Mouse (Mus musculus): ENCODE results near the gene Adam4. TPM values are rescaled to one million over a fixed set of nuclear protein-coding genes. Genes with fewer than 3 reads are reported as not detected.
"Not testable (repeated sequence)": the region's sequence is repeated elsewhere in the genome, so short reads cannot be mapped to it uniquely, and the experiment has no call there.

The Adam4 gene
- 0.26 and 0.40 TPM in 2 replicates for polyA plus RNA-seq (2015; fragmentation: Nextera tagmentation; extraction: Ambion mirVana)

GRCm38 (mm10) chr12:81421846-81422245 is at the start of gene Adam4:
Adam4 (minus strand) TSS chr12:81421946.
- Histone ChIP-seq H3K27me3 (replicated peaks) (no peaks in the 10 kb centered on the region), H3K36me3 (peaks cover 16% of the 10 kb centered on the region), H3K27ac (replicated peaks) (no peak within 1 kb of the TSS), H3K9me3 (replicated peaks) (peaks cover 5% of the 10 kb centered on the region; the same call in 1 of the 2 replicates), H3K4me3 (replicated peaks) (no peak within 1 kb of the TSS), H3K9ac (replicated peaks) (no peak within 1 kb of the TSS), H3K4me2 (no peak within 1 kb of the TSS), H3K4me1 (no peaks in the 10 kb centered on the region)
- WGBS = 93% methylated on average over 1 of the region's 1 CpGs
- ATAC-seq (ENCODE audit: low FRiP score) = no peak

- ATAC-seq (ENCODE audit: low FRiP score) = not testable (repeated sequence)
- WGBS = 98% methylated on average over 7 of the region's 7 CpGs
Measured at GRCm38 (mm10) chr12:81459051-81459450, 37.3 kb upstream of the Adam4 start.

GRCm38 (mm10) chr12:81438985-81439384 is 17.2 kb upstream of the Adam4 start:
- H3K9me3 ChIP-seq (replicated peaks); H3K4me1 ChIP-seq; ATAC-seq (ENCODE audit: low FRiP score); H3K27ac ChIP-seq (replicated peaks); H3K9ac ChIP-seq (replicated peaks); H3K4me3 ChIP-seq (replicated peaks); H3K27me3 ChIP-seq (replicated peaks); H3K36me3 ChIP-seq; H3K4me2 ChIP-seq: not testable (repeated sequence)
- WGBS = 96% methylated on average over 9 of the region's 9 CpGs

More at GRCm38 (mm10) chr12:81459051-81459450, 37.3 kb upstream of the Adam4 start:
- not testable (repeated sequence) for H3K4me3 ChIP-seq (replicated peaks); H3K4me1 ChIP-seq; H3K9ac ChIP-seq (replicated peaks); H3K27me3 ChIP-seq (replicated peaks); H3K27ac ChIP-seq (replicated peaks); H3K9me3 ChIP-seq (replicated peaks); H3K4me2 ChIP-seq; H3K36me3 ChIP-seq

GRCm38 (mm10) chr12:81434778-81435177 is 13.0 kb upstream of the Adam4 start:
- WGBS = 94% methylated on average over 2 of the region's 2 CpGs
- not testable (repeated sequence) for H3K9ac ChIP-seq (replicated peaks); H3K4me3 ChIP-seq (replicated peaks); H3K27me3 ChIP-seq (replicated peaks); H3K27ac ChIP-seq (replicated peaks); ATAC-seq (ENCODE audit: low FRiP score); H3K9me3 ChIP-seq (replicated peaks); H3K4me2 ChIP-seq; H3K4me1 ChIP-seq
- H3K36me3 ChIP-seq = peaks cover 14% of the 10 kb centered on the region

GRCm38 (mm10) chr12:81413211-81413610 is 8.5 kb downstream of the Adam4 start:
- Histone ChIP-seq H3K27ac (replicated peaks) (no peak overlapping the region), H3K27me3 (replicated peaks) (no peaks in the 10 kb centered on the region), H3K4me2 (no peak overlapping the region), H3K9me3 (replicated peaks) (no peaks in the 10 kb centered on the region), H3K4me1 (no peaks in the 10 kb centered on the region), H3K36me3 (no peaks in the 10 kb centered on the region), H3K4me3 (replicated peaks) (no peak overlapping the region), H3K9ac (replicated peaks) (no peak overlapping the region)
- no peak for ATAC-seq (ENCODE audit: low FRiP score)
- 80% methylated on average over 3 of the region's 3 CpGs for WGBS

GRCm38 (mm10) chr12:81408966-81409365 is 12.8 kb downstream of the Adam4 start:
- H3K27ac ChIP-seq (replicated peaks) = no peak overlapping the region
- H3K4me2 ChIP-seq = no peak overlapping the region
- 93% methylated on average over 3 of the region's 3 CpGs for WGBS
- no peaks in the 10 kb centered on the region for H3K4me1 ChIP-seq
- ATAC-seq (ENCODE audit: low FRiP score) = no peak
- no peak overlapping the region for H3K4me3 ChIP-seq (replicated peaks)
- no peaks in the 10 kb centered on the region for H3K9me3 ChIP-seq (replicated peaks)
- H3K36me3 ChIP-seq = no peaks in the 10 kb centered on the region
- H3K27me3 ChIP-seq (replicated peaks) = no peaks in the 10 kb centered on the region
- H3K9ac ChIP-seq (replicated peaks) = no peak overlapping the region

GRCm38 (mm10) chr12:81402187-81402586 is 19.6 kb downstream of the Adam4 start:
- ATAC-seq (ENCODE audit: low FRiP score) = no peak
- Histone ChIP-seq H3K27me3 (replicated peaks) (no peaks in the 10 kb centered on the region), H3K36me3 (no peaks in the 10 kb centered on the region), H3K27ac (replicated peaks) (no peak overlapping the region), H3K4me1 (no peaks in the 10 kb centered on the region), H3K4me3 (replicated peaks) (no peak overlapping the region), H3K4me2 (no peak overlapping the region), H3K9me3 (replicated peaks) (no peaks in the 10 kb centered on the region), H3K9ac (replicated peaks) (no peak overlapping the region)
- WGBS = 26% methylated on average over 1 of the region's 1 CpGs

GRCm38 (mm10) chr12:81379364-81379763 is 42.4 kb downstream of the Adam4 start, which contains the start of gene Gm4787:
Gm4787 (minus strand) TSS chr12:81379464.
- not testable (repeated sequence) for H3K27me3 ChIP-seq (replicated peaks); H3K27ac ChIP-seq (replicated peaks); H3K9ac ChIP-seq (replicated peaks); H3K9me3 ChIP-seq (replicated peaks); H3K4me2 ChIP-seq; ATAC-seq (ENCODE audit: low FRiP score); H3K36me3 ChIP-seq; H3K4me3 ChIP-seq (replicated peaks); H3K4me1 ChIP-seq
- WGBS = 77% methylated on average over 1 of the region's 1 CpGs

Other genes with a start within 250 kb of the Adam4 start
- 11.0 and 12.4 TPM in 2 replicates for gene Slc8a3, start 88.8 kb downstream of the Adam4 start, polyA plus RNA-seq (2015; fragmentation: Nextera tagmentation; extraction: Ambion mirVana)
- gene Gm4787, start 42.5 kb downstream of the Adam4 start, polyA plus RNA-seq (2015; fragmentation: Nextera tagmentation; extraction: Ambion mirVana) = 0.31 TPM in 2 replicates
- gene Cox16, start 63.2 kb upstream of the Adam4 start, polyA plus RNA-seq (2015; fragmentation: Nextera tagmentation; extraction: Ambion mirVana) = 118 and 125 TPM in 2 replicates
- gene Gm20498, start 111.0 kb upstream of the Adam4 start, polyA plus RNA-seq (2015; fragmentation: Nextera tagmentation; extraction: Ambion mirVana) = 37.5 and 38.5 TPM in 2 replicates
- 38.4 and 43.9 TPM in 2 replicates for gene Synj2bp, start 111.0 kb upstream of the Adam4 start, polyA plus RNA-seq (2015; fragmentation: Nextera tagmentation; extraction: Ambion mirVana)
- 0.88 and 1.2 TPM in 2 replicates for gene Adam21, start 146.5 kb upstream of the Adam4 start, polyA plus RNA-seq (2015; fragmentation: Nextera tagmentation; extraction: Ambion mirVana)
- 37.6 and 43.5 TPM in 2 replicates for gene Med6, start 173.1 kb upstream of the Adam4 start, polyA plus RNA-seq (2015; fragmentation: Nextera tagmentation; extraction: Ambion mirVana)
- gene Ttc9, start 209.3 kb upstream of the Adam4 start, polyA plus RNA-seq (2015; fragmentation: Nextera tagmentation; extraction: Ambion mirVana) = 17.0 and 20.9 TPM in 2 replicates

Measured in neural tube, embryonic 15.5 days (tissue).